ENCODE assay signal across 19 mouse cellular contexts in the genomic region with DNA sequence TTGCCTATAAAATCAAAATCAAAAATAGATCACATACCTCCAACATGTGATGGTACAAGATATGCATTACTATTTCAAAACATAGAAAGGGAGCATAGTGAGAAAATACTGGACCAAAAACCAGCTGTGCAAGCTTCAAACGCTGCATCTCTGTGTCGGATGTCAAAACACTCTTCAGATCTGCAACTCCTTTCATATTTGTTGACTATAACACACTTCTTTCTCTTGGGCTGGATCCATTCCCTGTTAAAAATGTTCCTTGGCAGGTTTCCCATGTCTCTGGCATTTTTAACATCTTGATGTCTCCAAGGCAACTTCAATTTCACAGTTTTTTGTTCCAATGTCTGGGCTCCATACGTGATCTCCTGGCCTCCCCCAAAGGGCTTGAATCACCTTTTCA.
DNase-seq lines count a peak whose midpoint lies in the region; ATAC-seq and TF ChIP-seq lines count a peak whose summit lies in the region.
"Had no signal": no experiment of that assay in that cellular context is flagged by ENCODE, and none has a peak within 500 bp of the region (broad histone marks: within the 10 kb centered on the region; RNA-seq: fewer than 3 reads in every experiment).

No protein-coding gene starts in this region.

- WGBS in forebrain, embryonic 14.5 days = 61% methylated on average over 3 of the region's 3 CpGs
- WGBS in forebrain, embryonic 15.5 days = 58% methylated on average over 3 of the region's 3 CpGs
- 41% methylated on average over 3 of the region's 3 CpGs for WGBS in intestine, embryonic 16.5 days
- WGBS in intestine, postnatal 0 days = 63% methylated on average over 3 of the region's 3 CpGs
- WGBS in lung, embryonic 14.5 days = 30% methylated on average over 3 of the region's 3 CpGs
- whole genome bisulfite sequencing in lung, postnatal 0 days = 42% methylated on average over 3 of the region's 3 CpGs

- no peak overlapping the region for H3K9ac ChIP-seq in forebrain, embryonic 14.5 days (ENCODE audit: low read length)
- no peak overlapping the region for H3K9ac ChIP-seq in forebrain, embryonic 15.5 days (replicated peaks)
- H3K9ac ChIP-seq in intestine, embryonic 16.5 days (ENCODE audit: low read depth, low read length) = no peak overlapping the region
- no peak overlapping the region for H3K9ac ChIP-seq in intestine, postnatal 0 days (ENCODE audit: low read depth, low read length)
- H3K9ac ChIP-seq in lung, embryonic 14.5 days = no peak overlapping the region
- no peak overlapping the region for H3K9ac ChIP-seq in lung, postnatal 0 days (replicated peaks; ENCODE audit: low read depth)
- H3K9ac ChIP-seq: liver, embryonic 14.5 days; neural tube, embryonic 12.5 days had no signal

- TF ChIP-seq CTCF in intestine, postnatal 0 days (IDR thresholded peaks at IDR 0.05; ENCODE audit: low read depth) = no peak
- TF ChIP-seq CTCF in lung, embryonic 14.5 days (IDR thresholded peaks at IDR 0.05; ENCODE audit: low read depth) = no peak
- no peak for TF ChIP-seq CTCF in lung, postnatal 0 days (IDR thresholded peaks at IDR 0.05)

- peak; percentile 53 for DNase-seq in forebrain, embryonic 14.5 days (ENCODE audit: low spot score)
- peak; percentile 88 for DNase-seq in lung, embryonic 14.5 days
- no peak for DNase-seq in lung, postnatal 14 days
- peak; percentile 43 for DNase-seq in lung, postnatal 0 days (ENCODE audit: low spot score)
- no peak for DNase-seq in gastrocnemius, postnatal 14 days
- DNase-seq: adrenal gland, postnatal 25 days; cerebellum, postnatal 36 days; gastrocnemius, postnatal 10 days; kidney, adult 11 months; kidney, postnatal 10 days; right cerebral cortex, postnatal 25 days; thymus, adult 18-20 months had no signal

- no peak for ATAC-seq in forebrain, embryonic 14.5 days
- no peak for ATAC-seq in forebrain, embryonic 15.5 days (replicated peaks)
- peak; percentile 40; the same call in 1 of the 2 replicates for ATAC-seq in intestine, embryonic 16.5 days
- ATAC-seq in intestine, postnatal 0 days = no peak
- peak; percentile 87 for ATAC-seq in lung, embryonic 14.5 days (ENCODE audit: insufficient read depth)
- peak; percentile 50 for ATAC-seq in lung, postnatal 0 days

- H3K36me3 ChIP-seq in forebrain, embryonic 14.5 days (ENCODE audit: control insufficient read depth, insufficient read depth, low read length) = no peaks in the 10 kb centered on the region
- H3K36me3 ChIP-seq in forebrain, embryonic 15.5 days = no peaks in the 10 kb centered on the region
- H3K36me3 ChIP-seq in intestine, embryonic 16.5 days (ENCODE audit: control insufficient read depth, insufficient read depth, low read length) = no peaks in the 10 kb centered on the region
- H3K36me3 ChIP-seq in intestine, postnatal 0 days (ENCODE audit: control insufficient read depth, insufficient read depth) = no peaks in the 10 kb centered on the region
- H3K36me3 ChIP-seq in lung, embryonic 14.5 days (ENCODE audit: insufficient read depth) = no peaks in the 10 kb centered on the region
- no peaks in the 10 kb centered on the region for H3K36me3 ChIP-seq in lung, postnatal 0 days (ENCODE audit: insufficient read depth, low read length)
- H3K36me3 ChIP-seq: heart, embryonic 10.5 days; neural tube, embryonic 12.5 days had no signal

- no peaks in the 10 kb centered on the region for H3K27me3 ChIP-seq in forebrain, embryonic 14.5 days (replicated peaks; ENCODE audit: control insufficient read depth, insufficient read depth, low read length)
- H3K27me3 ChIP-seq in forebrain, embryonic 15.5 days = no peaks in the 10 kb centered on the region
- no peaks in the 10 kb centered on the region for H3K27me3 ChIP-seq in intestine, embryonic 16.5 days (replicated peaks; ENCODE audit: control insufficient read depth, insufficient read depth, low read length)
- no peaks in the 10 kb centered on the region for H3K27me3 ChIP-seq in intestine, postnatal 0 days (replicated peaks; ENCODE audit: control insufficient read depth, insufficient read depth, low read length)
- no peaks in the 10 kb centered on the region for H3K27me3 ChIP-seq in lung, embryonic 14.5 days (ENCODE audit: insufficient read depth, low read length)
- no peaks in the 10 kb centered on the region for H3K27me3 ChIP-seq in lung, postnatal 0 days (replicated peaks; ENCODE audit: insufficient read depth, low read length)
- H3K27me3 ChIP-seq: megakaryocyte, embryonic 14.5 days; neural tube, embryonic 12.5 days had no signal

- intact Hi-C loops in gastrocnemius, postnatal 14 days (cut with DNase I; ENCODE audit: low total_unique reads) = no loop called here

- no peak overlapping the region for H3K4me3 ChIP-seq in forebrain, embryonic 14.5 days (ENCODE audit: low read depth, low read length)
- no peak overlapping the region for H3K4me3 ChIP-seq in forebrain, embryonic 15.5 days
- H3K4me3 ChIP-seq in intestine, embryonic 16.5 days (ENCODE audit: low read length) = no peak overlapping the region
- H3K4me3 ChIP-seq in intestine, postnatal 0 days (ENCODE audit: low read depth, low read length) = no peak overlapping the region
- no peak overlapping the region for H3K4me3 ChIP-seq in lung, embryonic 14.5 days (ENCODE audit: low read depth, low read length)
- H3K4me3 ChIP-seq in lung, postnatal 0 days (ENCODE audit: low read depth, low read length) = no peak overlapping the region
- H3K4me3 ChIP-seq: heart, embryonic 10.5 days; megakaryocyte, embryonic 14.5 days; neural tube, embryonic 12.5 days had no signal

- no peaks in the 10 kb centered on the region for H3K4me1 ChIP-seq in forebrain, embryonic 14.5 days (ENCODE audit: control insufficient read depth, insufficient read depth, low read length)
- H3K4me1 ChIP-seq in forebrain, embryonic 15.5 days = no peaks in the 10 kb centered on the region
- no peaks in the 10 kb centered on the region for H3K4me1 ChIP-seq in intestine, embryonic 16.5 days (ENCODE audit: control insufficient read depth, insufficient read depth, low read length)
- no peaks in the 10 kb centered on the region for H3K4me1 ChIP-seq in intestine, postnatal 0 days (replicated peaks; ENCODE audit: control insufficient read depth, insufficient read depth, low read length)
- no peaks in the 10 kb centered on the region for H3K4me1 ChIP-seq in lung, embryonic 14.5 days (ENCODE audit: insufficient read depth)
- no peaks in the 10 kb centered on the region for H3K4me1 ChIP-seq in lung, postnatal 0 days (ENCODE audit: insufficient read depth, low read depth, low read length)
- H3K4me1 ChIP-seq: heart, embryonic 10.5 days; megakaryocyte, embryonic 14.5 days; neural tube, embryonic 12.5 days had no signal

- H3K4me2 ChIP-seq in forebrain, embryonic 14.5 days (ENCODE audit: low read length) = no peak overlapping the region
- no peak overlapping the region for H3K4me2 ChIP-seq in forebrain, embryonic 15.5 days (replicated peaks)
- H3K4me2 ChIP-seq in intestine, embryonic 16.5 days (ENCODE audit: low read depth, low read length) = no peak overlapping the region
- H3K4me2 ChIP-seq in intestine, postnatal 0 days (replicated peaks; ENCODE audit: low read depth) = no peak overlapping the region
- no peak overlapping the region for H3K4me2 ChIP-seq in lung, embryonic 14.5 days
- no peak overlapping the region for H3K4me2 ChIP-seq in lung, postnatal 0 days (replicated peaks; ENCODE audit: low read depth, low read length)
- H3K4me2 ChIP-seq: neural tube, embryonic 12.5 days had no signal

- H3K27ac ChIP-seq in forebrain, embryonic 14.5 days (ENCODE audit: low read depth, low read length) = no peak overlapping the region; the same call in 1 of the 2 replicates
- H3K27ac ChIP-seq in forebrain, embryonic 15.5 days (replicated peaks) = no peak overlapping the region
- H3K27ac ChIP-seq in intestine, embryonic 16.5 days (ENCODE audit: low read length) = no peak overlapping the region
- H3K27ac ChIP-seq in intestine, postnatal 0 days (ENCODE audit: low read depth, low read length) = no peak overlapping the region
- no peak overlapping the region for H3K27ac ChIP-seq in lung, embryonic 14.5 days (ENCODE audit: low read depth)
- H3K27ac ChIP-seq in lung, postnatal 0 days (ENCODE audit: low read length) = no peak overlapping the region
- H3K27ac ChIP-seq: heart, embryonic 10.5 days; liver, embryonic 14.5 days; neural tube, embryonic 12.5 days had no signal

- no peak for TF ChIP-seq EP300 in lung, postnatal 0 days (IDR thresholded peaks at IDR 0.05)

- no peaks in the 10 kb centered on the region for H3K9me3 ChIP-seq in forebrain, embryonic 14.5 days (replicated peaks; ENCODE audit: control insufficient read depth, low read length)
- H3K9me3 ChIP-seq in forebrain, embryonic 15.5 days = no peaks in the 10 kb centered on the region
- H3K9me3 ChIP-seq in intestine, embryonic 16.5 days (ENCODE audit: control insufficient read depth, low read length) = no peaks in the 10 kb centered on the region
- no peaks in the 10 kb centered on the region for H3K9me3 ChIP-seq in intestine, postnatal 0 days (ENCODE audit: control insufficient read depth)
- no peaks in the 10 kb centered on the region for H3K9me3 ChIP-seq in lung, embryonic 14.5 days (ENCODE audit: low read depth, low read length)
- no peaks in the 10 kb centered on the region for H3K9me3 ChIP-seq in lung, postnatal 0 days (ENCODE audit: low read length)
- H3K9me3 ChIP-seq: heart, embryonic 10.5 days; neural tube, embryonic 12.5 days had no signal

Comparison
In these comparisons a context has a peak if more than half of its experiments do, and no peak if none do; other contexts are left out.
1. ATAC-seq: peak in intestine, embryonic 16.5 days (single experiment), lung, embryonic 14.5 days (single experiment) and lung, postnatal 0 days (single experiment); none in forebrain, embryonic 14.5 days (single experiment), forebrain, embryonic 15.5 days (single experiment) and intestine, postnatal 0 days (single experiment).
2. DNase-seq: peak in forebrain, embryonic 14.5 days (single experiment), lung, embryonic 14.5 days (single experiment) and lung, postnatal 0 days (single experiment); none in lung, postnatal 14 days (single experiment) and gastrocnemius, postnatal 14 days (single experiment).